Mouse (Mus musculus) kidney, postnatal 10 days (tissue): Measurements from ENCODE around the gene Chrm2.
A peak's percentile ranks its signal among the peaks of the same experiment; 100 is the strongest.

ENCODE experiments used
- DNase-seq: peaks from one replicate; pipeline ENCODE4 v3.0.0; 2021; ENCODE audit warnings: mixed read lengths

The Chrm2 gene

GRCm38 (mm10) chr6:36387612-36388400 lies at the start of gene Chrm2:
Chrm2 (plus strand) TSS chr6:36388084.
- peak; percentile 11 for DNase-seq

DNA sequence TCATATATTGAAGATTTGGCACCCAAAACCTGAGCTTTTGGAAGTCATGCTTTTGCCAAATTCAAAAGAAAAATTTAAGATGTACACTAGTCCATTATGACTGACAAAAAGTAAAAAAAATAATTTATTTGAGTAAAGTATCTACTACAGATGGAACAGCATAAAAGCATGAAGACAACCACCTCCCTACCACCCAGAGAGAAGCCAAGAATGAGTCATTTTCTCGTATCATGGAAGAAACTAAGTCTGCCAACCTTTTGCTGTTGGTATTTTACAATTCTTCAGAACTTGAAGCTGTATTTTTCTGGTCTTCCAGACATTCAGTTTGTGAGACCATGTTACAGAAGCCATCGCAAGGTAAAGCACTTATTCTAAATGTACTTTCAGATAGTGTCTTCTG lies 13.9 kb upstream of the Chrm2 start:
- DNase-seq, result no peak

DNA sequence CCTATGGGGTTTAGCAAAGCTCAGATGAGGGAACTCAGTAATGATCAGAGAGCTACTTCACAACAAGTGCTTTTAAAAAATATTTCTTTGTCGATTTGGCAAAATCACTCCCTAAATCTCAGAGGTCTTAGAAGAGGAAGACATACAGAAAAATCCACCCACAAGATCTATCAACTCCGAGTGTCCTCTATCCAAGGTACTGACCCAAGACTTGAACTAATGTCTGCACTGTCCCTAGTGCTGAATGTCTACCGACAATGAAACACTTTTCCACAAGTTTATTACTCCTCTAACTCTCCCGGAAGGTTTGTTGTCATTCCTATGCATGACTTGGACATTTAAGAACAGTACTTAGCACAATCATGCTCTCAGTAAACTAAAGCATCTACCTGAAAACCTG lies 9.9 kb upstream of the Chrm2 start:
- DNase-seq, result no peak

GRCm38 (mm10) chr6:36384102-36384501 lies 3.8 kb upstream of the Chrm2 start:
- DNase-seq, result no peak

GRCm38 (mm10) chr6:36388401-36389259 lies 746 bp downstream of the Chrm2 start:
- peak; percentile 14 for DNase-seq

- DNase-seq, result no peak
Observed at GRCm38 (mm10) chr6:36389260-36389965, 1.5 kb downstream of the Chrm2 start.

GRCm38 (mm10) chr6:36393705-36394104 lies 5.8 kb downstream of the Chrm2 start:
- no peak for DNase-seq

- peak; percentile 12 for DNase-seq
Observed at GRCm38 (mm10) chr6:36405139-36405538, 17.3 kb downstream of the Chrm2 start.

GRCm38 (mm10) chr6:36409016-36409415 lies 21.1 kb downstream of the Chrm2 start:
- no peak for DNase-seq

GRCm38 (mm10) chr6:36410057-36410456 lies 22.2 kb downstream of the Chrm2 start:
- no peak for DNase-seq

- DNase-seq, result no peak
Observed at GRCm38 (mm10) chr6:36419716-36420115, 31.8 kb downstream of the Chrm2 start.

- DNase-seq, result no peak
Observed at GRCm38 (mm10) chr6:36437964-36438363, 50.1 kb downstream of the Chrm2 start.

- no peak for DNase-seq
Observed at GRCm38 (mm10) chr6:36439218-36439617, 51.3 kb downstream of the Chrm2 start.

GRCm38 (mm10) chr6:36451480-36451879 lies 63.6 kb downstream of the Chrm2 start:
- DNase-seq, result no peak

DNA sequence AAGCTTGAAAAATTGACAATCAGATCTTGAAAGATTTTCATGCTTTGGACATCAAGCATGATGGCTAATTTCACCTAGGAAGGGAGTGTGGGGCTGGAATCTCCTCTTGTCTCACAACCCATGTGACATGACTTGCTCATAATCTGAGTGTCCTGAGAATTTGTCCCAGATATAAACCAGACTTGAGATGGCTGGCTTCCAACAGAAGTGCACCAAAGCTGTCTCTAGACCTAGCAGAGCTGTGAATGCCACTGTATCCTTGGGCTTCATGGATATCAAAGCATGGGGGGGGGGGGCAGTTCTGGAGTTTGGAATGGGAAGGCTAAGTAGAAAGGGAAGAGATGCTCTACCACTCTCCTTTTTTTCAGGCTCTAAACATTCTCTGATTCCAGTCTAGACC lies 67.2 kb downstream of the Chrm2 start:
- DNase-seq, result no peak

DNA sequence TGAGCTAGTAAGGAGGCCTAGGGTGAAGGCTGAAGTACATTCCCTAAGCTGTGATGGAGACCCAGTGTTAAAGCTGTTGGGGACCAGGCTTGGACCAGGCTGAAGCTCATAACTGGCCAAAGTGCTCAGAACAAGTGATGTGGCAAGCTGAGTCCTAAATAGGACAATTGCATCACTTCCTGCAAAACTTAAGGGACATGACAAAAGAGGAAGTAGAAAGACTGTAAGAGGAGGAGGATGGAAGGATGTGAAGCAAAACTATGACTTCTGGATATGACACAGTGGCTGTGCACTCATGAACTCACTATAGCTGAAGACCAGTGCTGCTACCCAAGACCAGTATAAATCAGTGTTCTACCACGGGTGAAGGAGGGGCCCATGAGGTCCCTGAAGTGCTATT lies 69.1 kb downstream of the Chrm2 start:
- no peak for DNase-seq

DNA sequence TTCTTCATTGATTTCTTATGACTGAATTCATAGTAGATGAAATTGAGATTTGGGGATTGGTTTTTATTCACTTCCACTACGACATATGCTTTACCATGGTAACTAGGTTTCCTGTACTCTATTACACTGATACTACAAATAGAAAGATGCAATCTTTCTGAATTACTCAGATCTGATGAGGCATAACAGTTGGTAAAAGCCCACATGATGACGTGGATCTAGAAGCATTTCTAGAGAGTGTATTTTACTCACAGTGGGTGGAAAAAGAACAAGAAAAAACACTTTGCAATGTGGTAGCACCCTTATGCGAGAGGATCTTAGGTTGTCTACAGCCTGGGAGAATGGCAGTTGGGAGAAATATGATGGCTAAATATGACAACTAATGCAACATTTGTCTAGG lies 76.1 kb downstream of the Chrm2 start:
- no peak for DNase-seq

DNA sequence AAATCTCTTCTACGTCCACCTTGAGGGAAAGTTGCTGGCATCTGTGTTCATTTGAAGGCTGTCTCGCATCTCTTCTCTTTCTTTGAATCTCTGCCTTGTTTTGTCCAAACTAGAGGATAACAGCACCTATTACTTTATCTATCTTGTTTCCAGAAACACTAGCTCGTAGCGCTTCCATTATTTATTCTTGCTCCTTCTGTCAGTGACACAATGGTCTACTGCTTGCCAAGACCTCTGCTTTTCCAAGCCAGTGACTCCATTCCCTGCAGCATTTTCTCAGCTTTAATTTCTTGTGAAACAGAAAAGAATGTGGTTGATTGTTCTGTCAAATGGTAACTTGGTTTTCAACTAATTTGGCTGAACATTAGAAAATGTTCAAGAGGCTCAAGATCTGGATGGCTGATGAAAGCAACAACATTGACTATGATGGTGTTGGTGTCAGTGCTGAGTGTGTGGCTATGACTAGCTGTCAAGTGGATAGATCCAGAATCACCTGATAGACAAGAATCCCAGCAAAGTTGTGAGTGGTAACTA lies 96.3 kb downstream of the Chrm2 start:
- no peak for DNase-seq

DNA sequence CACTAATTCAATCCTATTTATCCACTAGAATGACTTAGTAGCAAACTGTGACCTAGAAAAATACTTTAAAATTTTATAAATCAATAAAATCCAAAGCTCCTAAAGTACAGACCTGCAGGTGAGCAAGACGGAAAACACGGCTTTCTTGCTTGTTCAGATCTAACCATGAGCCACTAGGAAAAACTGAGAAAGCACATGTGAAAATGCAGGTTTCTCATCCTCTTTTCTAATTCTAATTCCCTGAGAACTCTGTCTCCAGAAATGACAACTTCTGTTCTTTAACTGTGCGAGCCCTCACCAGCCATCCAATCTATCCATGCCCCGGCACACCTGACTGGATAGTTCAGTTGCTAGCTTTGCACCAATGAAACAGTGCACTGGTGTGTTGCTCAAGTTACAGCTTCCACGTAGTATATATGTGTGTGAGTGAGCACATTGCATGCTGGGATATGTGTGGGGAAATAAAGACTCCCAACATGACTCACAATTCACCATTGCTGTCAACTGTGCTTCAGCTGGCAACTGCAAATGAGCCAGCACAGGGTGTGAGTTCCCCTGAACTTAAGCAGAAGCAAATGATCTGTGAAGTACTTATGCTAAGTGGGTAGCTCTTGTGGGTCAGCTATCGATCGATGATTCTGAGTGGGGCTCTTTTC lies 119.3 kb downstream of the Chrm2 start:
- no peak for DNase-seq

DNA sequence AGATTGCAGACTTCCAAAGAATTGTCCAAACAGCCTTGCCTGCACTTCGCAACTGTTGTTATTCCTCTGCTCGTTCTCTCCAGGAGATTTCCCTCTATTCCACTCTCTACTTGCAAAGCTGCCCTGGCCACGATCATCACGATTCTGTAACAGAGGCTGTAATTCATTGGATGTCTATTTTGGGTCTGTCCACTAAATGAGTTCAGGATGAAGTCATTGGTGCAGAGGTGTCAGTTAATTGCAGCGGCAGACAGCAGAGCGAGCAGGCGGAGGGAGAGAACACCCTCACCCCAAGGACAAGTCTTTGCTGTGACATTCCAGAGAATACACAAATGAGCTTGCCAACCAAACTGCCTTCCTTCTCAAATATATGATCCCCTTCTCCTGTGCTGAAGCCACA lies 120.1 kb downstream of the Chrm2 start:
- no peak for DNase-seq

GRCm38 (mm10) chr6:36508469-36508868 lies 120.6 kb downstream of the Chrm2 start:
- no peak for DNase-seq

DNA sequence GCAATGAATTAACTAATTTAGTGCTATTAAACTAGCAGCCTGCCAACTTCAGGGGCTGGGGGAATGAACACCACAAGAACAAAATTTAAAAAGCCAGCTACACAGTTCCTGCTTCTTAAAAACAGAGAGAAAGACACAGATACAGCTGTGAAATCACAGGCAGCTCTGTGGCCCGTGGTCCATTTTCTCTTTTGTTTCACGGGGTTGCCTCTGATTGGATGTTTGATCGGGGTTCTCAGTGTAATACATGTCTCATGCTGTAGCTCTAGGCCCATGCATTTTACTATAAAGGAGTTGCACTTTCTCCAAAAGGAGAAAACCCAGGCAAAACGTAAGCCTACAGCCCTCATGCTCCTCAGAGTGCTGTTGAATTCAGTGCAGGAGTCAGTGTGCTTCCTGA lies 128.6 kb downstream of the Chrm2 start:
- no peak for DNase-seq

DNA sequence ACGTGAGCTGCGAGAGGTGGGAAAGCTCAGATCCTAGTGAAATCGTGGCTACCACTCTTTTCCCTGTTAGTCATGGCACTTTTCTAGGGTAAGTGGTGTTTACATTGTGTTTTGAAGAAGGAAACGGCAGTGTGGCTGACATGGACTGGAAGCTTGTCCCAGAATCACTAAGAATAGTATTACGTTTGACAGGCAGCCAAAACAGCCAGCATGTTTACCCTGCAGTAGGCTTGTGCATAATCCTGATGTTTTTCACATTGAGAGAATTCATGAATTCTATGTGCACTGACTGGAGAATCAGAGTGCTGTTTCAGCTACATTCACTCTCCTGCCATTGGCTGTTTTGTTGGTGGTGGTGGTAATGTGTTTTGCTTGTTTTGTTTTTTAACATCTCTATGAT lies 129.4 kb downstream of the Chrm2 start:
- DNase-seq, result no peak
